Mouse (Mus musculus): Measurements from ENCODE around the gene Banf1.
"Not testable (repeated sequence)": the region's sequence is repeated elsewhere in the genome, so short reads cannot be mapped to it uniquely, and the experiment has no call there.

Gene Banf1

DNA sequence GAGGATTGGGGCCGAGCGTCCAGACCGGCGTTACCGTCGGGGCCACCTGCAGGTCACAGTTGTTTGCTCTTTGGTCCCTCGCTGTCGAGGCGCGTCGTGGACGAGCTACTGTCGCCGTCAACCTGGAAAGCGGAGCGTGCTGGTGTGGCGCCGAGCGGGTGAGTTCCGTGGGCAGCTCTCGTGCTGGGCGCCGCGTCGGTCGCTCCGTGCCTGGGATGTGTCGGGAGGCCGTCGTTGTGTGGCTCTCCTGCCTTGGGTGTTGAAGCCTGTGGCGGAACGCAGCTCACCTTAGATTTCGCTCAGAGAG is at the start of gene Banf1:
TSS of gene Banf1 (minus strand) at position 116 of the 307 bp plus-strand sequence.
- DNase-seq, result no peak

DNA sequence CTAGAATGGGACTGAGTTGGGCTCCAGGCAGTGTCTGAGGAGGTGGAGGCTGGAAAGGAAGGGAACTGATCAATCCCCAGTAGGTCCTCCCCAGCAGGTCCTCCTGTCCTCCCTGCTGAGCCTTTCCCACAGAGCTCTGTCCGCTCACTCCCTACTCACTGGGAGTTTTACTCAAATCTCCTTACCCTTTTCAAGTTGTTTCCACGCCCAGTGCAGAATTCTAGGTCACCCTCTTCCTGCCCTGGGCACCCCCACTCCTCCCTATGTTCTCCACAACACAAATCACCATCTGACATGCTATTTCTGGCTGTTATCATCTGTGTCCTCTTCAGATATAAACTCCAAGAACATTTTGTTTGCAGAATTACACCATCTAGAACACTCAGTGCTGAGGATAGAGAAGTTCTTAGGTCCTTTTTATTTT is 47.6 kb upstream of the Banf1 start:
- DNase-seq, result no peak

- DNase-seq, result no peak
These were observed 46.9 kb upstream of the Banf1 start for GRCm38 (mm10) chr19:5413840-5414239.

DNA sequence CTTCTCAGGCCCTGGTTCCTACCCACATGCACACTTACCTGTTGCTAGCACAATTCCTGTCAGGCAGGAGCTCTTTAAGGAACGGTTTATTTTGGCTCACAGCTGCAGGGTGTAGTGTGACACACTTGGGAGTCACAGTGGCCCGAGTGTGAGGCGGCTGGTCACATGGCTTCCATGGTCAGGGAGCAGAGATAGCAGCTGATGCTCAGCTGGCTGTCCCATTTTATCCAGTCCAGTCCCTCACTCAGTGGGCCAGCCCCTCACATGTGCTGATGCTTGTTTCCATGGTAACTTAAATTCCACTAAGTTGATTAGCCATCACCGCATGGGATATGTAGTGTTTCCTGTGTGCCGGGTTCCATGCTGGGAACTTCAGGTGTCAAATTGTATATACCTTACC is 45.0 kb upstream of the Banf1 start:
- DNase-seq, result no peak

GRCm38 (mm10) chr19:5410641-5411040 is 43.7 kb upstream of the Banf1 start:
- no peak for DNase-seq

GRCm38 (mm10) chr19:5409068-5409467 is 42.1 kb upstream of the Banf1 start:
- DNase-seq, result no peak

DNA sequence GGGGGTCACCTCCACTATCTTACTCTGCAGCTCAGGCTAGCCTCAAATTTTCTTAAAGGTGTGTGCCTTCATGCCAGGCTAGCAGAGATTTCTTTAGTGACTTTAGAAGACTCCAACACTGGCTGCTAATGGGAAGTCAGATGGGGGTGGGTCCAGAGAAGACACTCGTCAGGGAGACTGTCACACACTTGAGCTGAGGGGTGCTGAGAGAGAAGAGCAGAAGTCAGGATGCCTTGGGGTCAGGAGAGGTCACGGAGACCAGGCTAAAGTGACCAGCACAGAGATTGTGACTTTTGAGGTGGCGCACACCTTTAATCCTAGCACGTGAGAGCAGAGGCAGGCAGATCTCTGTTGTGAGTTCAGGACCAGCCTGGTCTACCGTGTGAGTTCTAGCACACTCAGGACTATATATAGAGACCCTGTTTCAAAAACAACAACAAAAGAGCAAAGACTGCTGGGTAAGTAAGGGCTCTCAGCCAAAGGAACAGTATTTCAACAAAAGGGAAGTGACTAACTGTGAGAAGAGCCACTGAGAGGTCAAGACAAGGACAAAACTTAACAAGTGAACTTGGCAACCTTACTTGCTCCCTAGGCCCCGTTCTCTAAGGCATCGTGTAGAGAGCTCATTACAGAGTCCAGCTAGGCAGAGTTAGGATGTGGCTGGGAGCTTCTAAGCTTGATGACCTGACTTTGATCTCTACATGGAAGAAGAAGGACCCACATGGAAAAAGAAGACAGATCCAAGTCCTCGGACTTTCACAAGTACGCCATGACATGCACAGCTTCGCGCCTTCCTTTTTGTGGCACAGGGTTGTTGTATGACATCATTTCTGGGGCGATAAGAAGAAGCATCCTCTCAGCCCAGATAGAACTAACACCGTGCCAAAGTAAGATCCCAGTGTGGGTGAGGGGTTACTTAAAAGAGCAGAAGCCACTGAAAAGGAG is 41.4 kb upstream of the Banf1 start:
- DNase-seq, result no peak

GRCm38 (mm10) chr19:5407133-5407532 is 40.2 kb upstream of the Banf1 start:
- DNase-seq, result peak; percentile 63

DNA sequence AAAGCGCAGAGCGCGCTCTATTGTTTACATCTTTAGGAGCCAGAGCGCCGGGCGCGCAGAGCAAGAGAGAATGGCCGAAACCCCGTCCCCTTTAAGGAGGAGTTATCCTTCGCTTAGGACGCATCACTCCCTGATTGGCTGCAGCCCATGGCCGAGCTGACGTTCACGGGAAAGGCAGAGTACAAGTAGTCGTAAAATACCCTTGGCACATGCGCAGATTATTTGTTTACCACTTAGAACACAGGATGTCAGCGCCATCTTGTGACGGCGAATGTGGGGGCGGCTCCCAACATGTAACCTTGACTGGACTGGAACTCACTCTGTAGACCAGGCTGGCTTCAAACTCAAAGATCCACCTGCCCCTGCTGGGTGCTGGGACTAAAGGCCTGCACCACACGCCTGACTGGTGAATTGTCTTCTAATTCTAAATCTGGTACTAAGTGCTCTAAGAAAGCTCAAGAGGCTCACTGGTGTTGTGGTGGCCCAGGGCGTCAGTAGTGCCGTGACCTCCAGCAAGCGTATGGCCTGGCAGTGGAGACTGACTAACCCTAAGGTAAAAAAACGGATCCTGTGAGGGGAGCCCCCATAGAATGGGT is 39.7 kb upstream of the Banf1 start:
- DNase-seq, result peak; percentile 49

GRCm38 (mm10) chr19:5405924-5406323 is 39.0 kb upstream of the Banf1 start:
- DNase-seq, result no peak

DNA sequence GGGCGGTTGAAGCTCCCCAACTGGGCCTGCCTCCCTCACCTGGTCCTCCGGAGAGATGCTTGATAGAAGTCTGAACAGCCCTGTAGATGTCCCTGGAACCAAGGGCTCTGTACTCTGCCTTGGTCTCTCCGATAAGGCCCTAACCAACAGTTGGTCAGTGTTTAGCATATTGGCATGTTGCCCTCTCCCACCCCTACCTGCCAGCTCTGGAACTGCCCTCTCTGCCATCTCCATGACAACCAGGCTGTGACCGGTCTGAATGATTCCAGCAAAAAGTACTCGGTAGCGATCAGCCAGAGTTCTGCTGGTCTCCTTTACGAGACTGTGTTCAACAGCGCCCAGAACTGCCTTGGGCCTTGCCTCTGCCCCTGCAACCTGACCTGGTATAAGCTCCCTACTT is 35.3 kb upstream of the Banf1 start, which contains the start of gene Tsga10ip:
TSS of gene Tsga10ip (minus strand) at position 234 of the 400 bp plus-strand sequence.
- no peak for DNase-seq

DNA sequence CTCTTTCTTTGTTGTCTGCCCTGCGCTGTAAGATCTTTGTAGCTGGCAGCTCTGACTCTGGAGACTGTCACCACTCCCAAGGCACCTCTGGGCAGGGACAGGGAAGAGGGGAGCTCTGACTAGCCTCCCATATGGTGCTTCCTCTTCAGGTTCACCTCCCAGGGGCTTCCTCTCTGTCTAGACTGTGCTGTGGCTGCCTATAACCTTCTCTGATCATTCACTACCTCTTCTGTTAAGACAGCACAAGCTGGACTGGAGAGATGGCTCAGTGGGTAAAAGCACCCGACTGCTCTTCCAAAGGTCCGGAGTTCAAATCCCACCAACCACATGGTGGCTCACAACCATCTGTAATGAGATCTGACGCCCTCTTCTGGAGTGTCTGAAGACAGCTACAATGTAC is 34.1 kb upstream of the Banf1 start:
- not testable (repeated sequence) for DNase-seq

GRCm38 (mm10) chr19:5395371-5395770 is 28.4 kb upstream of the Banf1 start:
- no peak for DNase-seq

- DNase-seq, result no peak
These were observed 27.2 kb upstream of the Banf1 start for GRCm38 (mm10) chr19:5394168-5394567.

GRCm38 (mm10) chr19:5392892-5393291 is 25.9 kb upstream of the Banf1 start:
- DNase-seq, result no peak

GRCm38 (mm10) chr19:5390416-5390815 is 23.4 kb upstream of the Banf1 start:
- no peak for DNase-seq

GRCm38 (mm10) chr19:5389647-5390046 is 22.7 kb upstream of the Banf1 start:
- no peak for DNase-seq

- DNase-seq, result peak; percentile 98
These were observed 21.7 kb upstream of the Banf1 start, which contains the start of gene Sart1 for GRCm38 (mm10) chr19:5388588-5389242. Gene Sart1 (minus strand): TSS chr19:5388703.

DNA sequence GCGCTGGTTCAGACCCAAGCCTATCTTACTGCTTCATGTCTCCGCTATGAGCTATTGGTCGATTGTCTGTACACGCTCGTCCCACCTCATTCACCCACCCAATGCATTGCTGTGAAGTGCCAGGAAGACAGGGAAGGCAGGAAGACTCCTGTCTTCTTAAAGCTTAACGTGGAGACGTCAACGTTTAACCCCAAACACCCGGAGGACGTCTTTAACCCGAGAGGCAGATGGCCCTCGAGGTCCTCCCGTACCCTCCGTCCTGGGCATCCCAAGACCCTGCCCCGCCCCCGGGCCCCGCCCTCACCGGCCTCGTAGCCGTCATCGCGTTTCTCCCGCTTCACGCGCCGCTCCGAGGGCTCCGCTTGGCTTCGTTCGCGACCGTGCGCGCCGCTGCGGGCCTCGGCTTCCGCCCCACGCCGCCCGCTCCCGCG is 21.1 kb upstream of the Banf1 start:
- no peak for DNase-seq

DNA sequence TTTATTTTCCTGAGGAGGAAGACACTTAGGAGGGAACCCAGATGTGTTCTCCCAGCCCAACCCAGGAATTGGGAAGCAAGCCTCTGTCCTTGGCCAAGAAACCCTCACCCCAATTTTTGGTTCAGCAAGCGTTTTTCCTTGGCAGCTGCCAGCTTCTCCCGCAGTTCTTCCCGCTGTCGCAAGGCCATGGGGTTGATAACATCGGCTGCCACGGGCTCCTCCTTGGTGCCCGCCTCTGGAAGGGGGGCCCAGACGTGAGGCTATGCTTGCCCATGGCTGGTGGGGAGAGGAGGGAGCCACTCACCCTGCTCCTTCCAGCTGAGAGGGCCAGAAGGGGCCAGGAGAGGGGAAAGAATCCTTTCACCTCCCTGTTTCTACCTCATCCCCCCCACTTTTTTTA is 17.7 kb upstream of the Banf1 start:
- DNase-seq, result no peak

GRCm38 (mm10) chr19:5383326-5383725 is 16.4 kb upstream of the Banf1 start:
- DNase-seq, result no peak

DNA sequence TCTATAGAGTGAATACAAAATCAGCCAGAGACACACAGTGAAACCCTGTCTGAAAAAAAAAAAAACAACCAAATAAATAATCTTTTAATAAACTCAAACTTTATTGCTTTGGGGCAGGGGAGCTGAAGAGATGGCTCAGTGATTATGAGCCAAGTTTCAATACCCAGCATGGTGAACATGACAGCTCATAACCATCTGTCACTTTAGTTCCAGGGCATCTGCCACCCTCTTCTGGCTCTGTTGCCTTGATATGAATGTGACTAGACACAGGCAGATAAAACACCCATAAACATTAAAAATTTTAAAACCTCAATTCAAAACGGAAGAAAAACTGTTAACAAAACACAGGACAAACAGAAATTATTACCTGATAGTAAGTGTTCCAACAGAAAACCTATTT is 10.5 kb upstream of the Banf1 start:
- no peak for DNase-seq

DNA sequence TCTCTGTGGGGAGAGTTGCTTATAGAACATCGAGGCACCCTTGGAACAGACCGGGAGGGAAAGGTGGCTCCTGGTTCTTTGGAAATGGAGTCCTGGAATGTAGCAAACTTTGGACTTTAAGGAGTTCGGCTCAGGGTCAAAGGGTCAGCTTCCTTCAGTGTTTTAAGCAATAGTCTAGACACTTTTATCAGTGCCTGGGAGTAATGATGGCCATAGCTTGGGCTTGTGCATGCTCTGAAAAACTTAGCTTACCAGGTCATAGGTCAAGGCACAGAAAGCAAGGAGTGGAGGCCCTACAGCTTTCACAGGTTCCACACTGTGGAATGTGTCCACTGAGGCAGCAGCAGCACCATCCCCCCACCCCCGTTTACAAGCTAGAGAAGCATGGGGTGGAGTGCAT is 7.8 kb upstream of the Banf1 start:
- no peak for DNase-seq

DNA sequence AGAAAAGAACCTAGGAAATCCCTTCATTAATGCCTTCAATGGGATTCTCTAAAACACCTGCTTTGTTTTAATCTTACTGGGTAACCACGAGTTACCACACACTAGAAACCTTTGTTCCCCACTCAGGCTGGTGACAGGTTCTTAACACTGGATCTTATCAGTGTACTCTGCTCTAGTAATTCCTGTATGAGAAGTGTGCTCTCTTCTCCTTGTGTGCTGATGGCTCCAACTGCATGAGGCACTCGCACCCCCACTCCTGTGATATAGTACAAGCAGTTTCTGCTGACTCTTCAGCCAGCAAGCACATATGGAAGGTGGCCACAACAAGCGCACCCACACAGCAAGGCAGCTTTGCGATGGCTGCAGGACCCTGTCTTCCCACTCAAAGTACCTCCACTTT is 7.2 kb upstream of the Banf1 start:
- DNase-seq, result no peak

Data from right cerebral cortex, adult 18-20 months (tissue).